Mouse (Mus musculus): Measurements from ENCODE around the gene Rpl36al.

Rpl36al gene

GRCm38 (mm10) chr12:69157107-69157506 is 26.8 kb downstream of the Rpl36al start:
- no peak for DNase-seq

- DNase-seq: no peak
Measured at GRCm38 (mm10) chr12:69156436-69156835, 27.4 kb downstream of the Rpl36al start.

DNA sequence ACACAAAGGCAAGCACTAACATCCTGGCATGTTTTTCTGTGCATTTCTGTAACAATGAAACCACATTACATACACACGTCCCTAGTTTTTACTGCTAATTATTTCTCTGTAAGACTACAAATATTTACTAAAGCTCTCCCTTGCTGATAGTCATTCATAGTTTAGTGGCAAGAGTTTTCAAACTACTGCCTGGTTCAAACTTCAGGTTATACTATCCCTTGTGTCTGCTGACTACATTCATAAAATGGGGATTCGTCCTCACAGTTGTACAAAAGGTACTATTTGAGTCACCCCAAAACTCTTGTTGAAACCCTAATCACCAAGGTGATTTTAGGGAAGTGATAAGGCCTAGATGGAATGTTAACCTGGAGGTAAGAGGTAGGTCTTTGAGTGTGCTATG is 28.0 kb downstream of the Rpl36al start:
- DNase-seq: no peak

DNA sequence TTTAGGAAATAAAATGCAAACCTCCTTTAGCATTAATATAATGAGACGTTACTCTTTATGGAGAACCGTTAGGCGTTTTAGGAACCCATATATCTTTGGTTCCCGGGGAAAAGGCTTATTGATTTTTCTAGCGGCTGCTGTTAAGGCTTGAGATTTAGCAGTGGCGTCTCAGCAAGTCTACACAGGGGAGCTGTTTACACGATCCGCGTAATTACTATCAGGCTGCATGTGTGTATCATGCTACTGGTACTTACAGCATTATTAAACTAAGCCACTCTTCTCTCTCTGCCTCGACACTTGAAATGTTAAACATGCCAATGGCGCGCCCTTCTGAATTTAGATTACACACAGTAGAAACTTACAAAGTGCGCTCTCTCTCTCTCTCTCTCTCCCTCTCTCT is 33.8 kb downstream of the Rpl36al start:
- no peak for DNase-seq

- DNase-seq: no peak
Measured at GRCm38 (mm10) chr12:69147166-69147735, 36.6 kb downstream of the Rpl36al start.

- no peak for DNase-seq
Measured at GRCm38 (mm10) chr12:69143460-69143859, 40.4 kb downstream of the Rpl36al start.

DNA sequence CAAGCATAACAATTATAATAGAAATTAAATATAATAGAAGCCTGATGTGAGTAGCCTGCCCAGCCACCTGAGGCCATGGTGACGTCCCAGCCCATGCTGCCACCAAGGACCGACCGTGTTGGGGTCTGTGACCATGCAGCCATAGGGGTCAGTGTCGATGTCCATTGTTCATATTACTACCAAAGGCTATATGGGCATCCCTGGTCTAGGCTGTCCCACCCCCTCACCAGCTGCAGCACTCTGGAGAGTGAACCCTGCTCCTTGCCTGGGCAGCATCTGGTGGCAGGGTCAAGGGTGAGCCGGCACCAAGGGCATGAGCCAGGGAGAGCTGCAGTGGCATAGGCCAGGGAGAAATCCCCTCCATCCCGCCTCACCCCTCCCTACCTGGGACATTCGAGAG is 44.0 kb downstream of the Rpl36al start:
- no peak for DNase-seq

DNA sequence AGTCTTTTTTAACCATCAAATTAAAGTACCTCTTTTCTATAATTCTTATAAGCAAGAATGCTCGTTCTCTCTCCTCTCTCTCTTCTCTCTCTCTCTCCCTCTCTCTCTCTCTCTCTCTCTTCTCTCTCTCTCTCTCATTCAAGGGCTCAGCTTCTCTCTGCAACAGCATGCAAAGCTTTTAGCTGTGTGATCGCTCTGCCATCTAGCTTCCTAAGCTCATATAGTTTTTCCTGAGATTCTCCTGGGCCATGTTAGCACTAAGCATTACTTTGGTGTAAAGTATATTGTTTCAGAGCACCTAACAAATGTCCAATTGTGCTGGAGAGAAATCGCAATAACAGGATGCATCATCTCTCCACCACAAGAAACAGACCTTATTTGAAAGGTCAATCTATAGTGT is 44.7 kb downstream of the Rpl36al start:
- DNase-seq: no peak
